Comparison of ENCODE assay signal across 11 mouse cellular contexts in genomic region chr2:23006219-23006618, GRCm38 (mm10). TPM values are rescaled to one million over a fixed set of nuclear protein-coding genes. Genes with fewer than 3 reads are reported as not detected.
DNase-seq lines count a peak whose midpoint lies in the region; ATAC-seq and TF ChIP-seq lines count a peak whose summit lies in the region.
"Had no signal": no experiment of that assay in that cellular context is flagged by ENCODE, and none has a peak within 500 bp of the region (broad histone marks: within the 10 kb centered on the region; RNA-seq: fewer than 3 reads in every experiment).

No protein-coding gene starts in this region.

- peak; percentile 38; the same call in 1 of the 2 replicates for ATAC-seq in intestine, embryonic 16.5 days
- no peak for ATAC-seq in intestine, postnatal 0 days
- ATAC-seq in forebrain, postnatal 0 days = no peak
- ATAC-seq in midbrain, embryonic 16.5 days = no peak
- ATAC-seq in midbrain, embryonic 14.5 days (ENCODE audit: low FRiP score, low TSS enrichment) = no peak

- no peaks in the 10 kb centered on the region for H3K9me3 ChIP-seq in intestine, embryonic 16.5 days (ENCODE audit: control insufficient read depth, low read length)
- no peaks in the 10 kb centered on the region for H3K9me3 ChIP-seq in intestine, postnatal 0 days (ENCODE audit: control insufficient read depth)
- H3K9me3 ChIP-seq in forebrain, postnatal 0 days (ENCODE audit: low read length) = no peaks in the 10 kb centered on the region
- no peaks in the 10 kb centered on the region for H3K9me3 ChIP-seq in midbrain, embryonic 16.5 days (replicated peaks; ENCODE audit: control insufficient read depth, low read length, poor library complexity, severe bottlenecking)
- H3K9me3 ChIP-seq in midbrain, embryonic 14.5 days (ENCODE audit: control insufficient read depth, low read length) = no peaks in the 10 kb centered on the region

- no peak overlapping the region for H3K9ac ChIP-seq in intestine, embryonic 16.5 days (ENCODE audit: low read depth, low read length)
- no peak overlapping the region for H3K9ac ChIP-seq in intestine, postnatal 0 days (ENCODE audit: low read depth, low read length)
- no peak overlapping the region for H3K9ac ChIP-seq in forebrain, postnatal 0 days
- no peak overlapping the region for H3K9ac ChIP-seq in midbrain, embryonic 16.5 days (ENCODE audit: low read depth, low read length)
- H3K9ac ChIP-seq in midbrain, embryonic 14.5 days (replicated peaks; ENCODE audit: low read length) = no peak overlapping the region
- H3K9ac ChIP-seq: limb, embryonic 12.5 days had no signal

- H3K27me3 ChIP-seq in intestine, embryonic 16.5 days (replicated peaks; ENCODE audit: control insufficient read depth, insufficient read depth, low read length) = no peaks in the 10 kb centered on the region
- H3K27me3 ChIP-seq in intestine, postnatal 0 days (replicated peaks; ENCODE audit: control insufficient read depth, insufficient read depth, low read length) = no peaks in the 10 kb centered on the region
- H3K27me3 ChIP-seq in forebrain, postnatal 0 days (ENCODE audit: insufficient read depth, low read length) = no peaks in the 10 kb centered on the region
- no peaks in the 10 kb centered on the region for H3K27me3 ChIP-seq in midbrain, embryonic 16.5 days (ENCODE audit: control insufficient read depth, insufficient read depth, low read depth, low read length)
- no peaks in the 10 kb centered on the region for H3K27me3 ChIP-seq in midbrain, embryonic 14.5 days (ENCODE audit: control insufficient read depth, insufficient read depth, low read length)
- H3K27me3 ChIP-seq: limb, embryonic 12.5 days had no signal

- peak; percentile 69 for DNase-seq in CD4-positive, CD25-positive, alpha-beta regulatory T cell, adult 2 months (ENCODE audit: low read depth, low spot score)
- DNase-seq in NIH3T3 (ENCODE audit: low read depth) = peak; percentile 77
- DNase-seq in heart, postnatal 14 days = peak; percentile 8 to 13
- DNase-seq in forebrain, postnatal 0 days = no peak
- no peak for DNase-seq in midbrain, embryonic 14.5 days
- DNase-seq: kidney, adult 11 months; thymus, postnatal 36 days had no signal

- WGBS in intestine, embryonic 16.5 days = 71% methylated on average over 6 of the region's 6 CpGs
- WGBS in intestine, postnatal 0 days = 58% methylated on average over 6 of the region's 6 CpGs
- WGBS in forebrain, postnatal 0 days = 86% methylated on average over 6 of the region's 6 CpGs
- 83% methylated on average over 6 of the region's 6 CpGs for WGBS in midbrain, embryonic 16.5 days
- 76% methylated on average over 6 of the region's 6 CpGs for WGBS in midbrain, embryonic 14.5 days

- no peak for TF ChIP-seq CTCF in intestine, postnatal 0 days (IDR thresholded peaks at IDR 0.05; ENCODE audit: low read depth)
- TF ChIP-seq CTCF in forebrain, postnatal 0 days (IDR thresholded peaks at IDR 0.05; ENCODE audit: low read depth) = no peak

- H3K4me2 ChIP-seq in intestine, embryonic 16.5 days (ENCODE audit: low read depth, low read length) = no peak overlapping the region
- no peak overlapping the region for H3K4me2 ChIP-seq in intestine, postnatal 0 days (replicated peaks; ENCODE audit: low read depth)
- H3K4me2 ChIP-seq in forebrain, postnatal 0 days (ENCODE audit: low read depth) = no peak overlapping the region
- no peak overlapping the region for H3K4me2 ChIP-seq in midbrain, embryonic 16.5 days (ENCODE audit: low read length)
- H3K4me2 ChIP-seq in midbrain, embryonic 14.5 days (ENCODE audit: low read length) = no peak overlapping the region
- H3K4me2 ChIP-seq: limb, embryonic 12.5 days had no signal

- no peak overlapping the region for H3K4me3 ChIP-seq in intestine, embryonic 16.5 days (ENCODE audit: low read length)
- H3K4me3 ChIP-seq in intestine, postnatal 0 days (ENCODE audit: low read depth, low read length) = no peak overlapping the region
- H3K4me3 ChIP-seq in forebrain, postnatal 0 days (ENCODE audit: low read depth, low read length) = no peak overlapping the region
- no peak overlapping the region for H3K4me3 ChIP-seq in midbrain, embryonic 16.5 days (ENCODE audit: low read depth, low read length)
- no peak overlapping the region for H3K4me3 ChIP-seq in midbrain, embryonic 14.5 days (replicated peaks; ENCODE audit: low read depth, low read length)
- H3K4me3 ChIP-seq: limb, embryonic 12.5 days had no signal

- no peaks in the 10 kb centered on the region for H3K36me3 ChIP-seq in intestine, embryonic 16.5 days (ENCODE audit: control insufficient read depth, insufficient read depth, low read length)
- peaks cover 4% of the 10 kb centered on the region; the same call in 1 of the 2 replicates for H3K36me3 ChIP-seq in intestine, postnatal 0 days (ENCODE audit: control insufficient read depth, insufficient read depth)
- no peaks in the 10 kb centered on the region for H3K36me3 ChIP-seq in forebrain, postnatal 0 days (ENCODE audit: insufficient read depth)
- no peaks in the 10 kb centered on the region; the same call in 1 of the 2 replicates for H3K36me3 ChIP-seq in midbrain, embryonic 16.5 days (ENCODE audit: control insufficient read depth, insufficient read depth, low read length)
- H3K36me3 ChIP-seq in midbrain, embryonic 14.5 days (ENCODE audit: control insufficient read depth, insufficient read depth, low read length) = no peaks in the 10 kb centered on the region

- no peaks in the 10 kb centered on the region for H3K4me1 ChIP-seq in intestine, embryonic 16.5 days (ENCODE audit: control insufficient read depth, insufficient read depth, low read length)
- H3K4me1 ChIP-seq in intestine, postnatal 0 days (replicated peaks; ENCODE audit: control insufficient read depth, insufficient read depth, low read length) = no peaks in the 10 kb centered on the region
- H3K4me1 ChIP-seq in forebrain, postnatal 0 days (ENCODE audit: insufficient read depth) = no peaks in the 10 kb centered on the region
- H3K4me1 ChIP-seq in midbrain, embryonic 16.5 days (ENCODE audit: control insufficient read depth, insufficient read depth, low read length) = no peaks in the 10 kb centered on the region
- H3K4me1 ChIP-seq in midbrain, embryonic 14.5 days (ENCODE audit: control insufficient read depth, insufficient read depth, low read length) = no peaks in the 10 kb centered on the region
- H3K4me1 ChIP-seq: limb, embryonic 12.5 days had no signal

- intact Hi-C loops in heart, postnatal 14 days (cut with DNase I) = no loop called here

- no peak overlapping the region for H3K27ac ChIP-seq in intestine, embryonic 16.5 days (ENCODE audit: low read length)
- no peak overlapping the region for H3K27ac ChIP-seq in intestine, postnatal 0 days (ENCODE audit: low read depth, low read length)
- no peak overlapping the region for H3K27ac ChIP-seq in forebrain, postnatal 0 days (ENCODE audit: low read depth, low read length)
- H3K27ac ChIP-seq in midbrain, embryonic 16.5 days (ENCODE audit: low read length) = no peak overlapping the region
- H3K27ac ChIP-seq in midbrain, embryonic 14.5 days (replicated peaks; ENCODE audit: low read depth, low read length) = no peak overlapping the region
- H3K27ac ChIP-seq: limb, embryonic 12.5 days had no signal

RNA-seq across cellular contexts. Expression of gene Abi1, which starts 33.8 kb away (rescaled TPM):
- 52.1 and 54.0 TPM in 2 replicates for polyA plus RNA-seq in intestine, embryonic 16.5 days (2015; fragmentation: Nextera tagmentation; extraction: Ambion mirVana)
- 37.4 and 38.1 TPM in 2 replicates for polyA plus RNA-seq in intestine, postnatal 0 days (2015; fragmentation: Nextera tagmentation; extraction: Ambion mirVana)
- total RNA-seq in heart, postnatal 14 days (2021) = 10 to 100 TPM; 29.0 to 32.6 TPM
- total RNA-seq in forebrain, postnatal 0 days (2014; rRNA removed) = 141 and 154 TPM in 2 replicates
- 65.1 and 71.7 TPM in 2 replicates for polyA plus RNA-seq in forebrain, postnatal 0 days (2015; fragmentation: Nextera tagmentation; extraction: Ambion mirVana)
- polyA plus RNA-seq in midbrain, embryonic 16.5 days (2015; fragmentation: Nextera tagmentation; extraction: Ambion mirVana) = 66.1 and 71.2 TPM in 2 replicates
- polyA plus RNA-seq in midbrain, embryonic 14.5 days (2014; fragmentation: Nextera tagmentation; extraction: Ambion mirVana) = 63.5 and 64.3 TPM in 2 replicates

Comparison
In these comparisons a context has a peak if more than half of its experiments do, and no peak if none do; other contexts are left out.
1. DNase-seq: peak in CD4-positive, CD25-positive, alpha-beta regulatory T cell, adult 2 months (single experiment), NIH3T3 (single experiment) and heart, postnatal 14 days (2 of 2); none in forebrain, postnatal 0 days (single experiment) and midbrain, embryonic 14.5 days (single experiment).